14 mouse cellular contexts compared by ENCODE assay signal in genomic region chr14:80138991-80139791, GRCm38 (mm10).
DNase-seq lines count a peak whose midpoint lies in the region; ATAC-seq and TF ChIP-seq lines count a peak whose summit lies in the region.
"Had no signal": no experiment of that assay in that cellular context is flagged by ENCODE, and none has a peak within 500 bp of the region (broad histone marks: within the 10 kb centered on the region; RNA-seq: fewer than 3 reads in every experiment).

No protein-coding gene starts in this region.

- no peak overlapping the region for H3K9ac ChIP-seq in kidney, embryonic 14.5 days (ENCODE audit: low read depth, low read length)
- H3K9ac ChIP-seq in forebrain, postnatal 0 days, result no peak overlapping the region
- H3K9ac ChIP-seq in midbrain, embryonic 13.5 days (replicated peaks), result peak overlapping the region; percentile 44; the same call in 1 of the 2 replicates
- H3K9ac ChIP-seq: limb, embryonic 12.5 days had no signal

- 21% methylated on average over 6 of the region's 6 CpGs for WGBS in kidney, embryonic 14.5 days
- WGBS in forebrain, postnatal 0 days, result 6% methylated on average over 6 of the region's 6 CpGs
- 5% methylated on average over 6 of the region's 6 CpGs for WGBS in midbrain, embryonic 13.5 days
- 41% methylated on average over 6 of the region's 6 CpGs for WGBS in heart, embryonic 10.5 days

- H3K27me3 ChIP-seq in kidney, embryonic 14.5 days (ENCODE audit: control insufficient read depth, insufficient read depth, low read length), result no peaks in the 10 kb centered on the region
- no peaks in the 10 kb centered on the region; the same call in 1 of the 2 replicates for H3K27me3 ChIP-seq in forebrain, postnatal 0 days (ENCODE audit: insufficient read depth, low read length)
- no peaks in the 10 kb centered on the region for H3K27me3 ChIP-seq in midbrain, embryonic 13.5 days
- no peaks in the 10 kb centered on the region for H3K27me3 ChIP-seq in heart, embryonic 10.5 days (ENCODE audit: insufficient read depth, poor library complexity, severe bottlenecking)
- H3K27me3 ChIP-seq: limb, embryonic 12.5 days had no signal

- no peaks in the 10 kb centered on the region for H3K9me3 ChIP-seq in kidney, embryonic 14.5 days (ENCODE audit: control insufficient read depth, low read length)
- H3K9me3 ChIP-seq in forebrain, postnatal 0 days (ENCODE audit: low read length), result no peaks in the 10 kb centered on the region
- H3K9me3 ChIP-seq in midbrain, embryonic 13.5 days, result no peaks in the 10 kb centered on the region
- no peaks in the 10 kb centered on the region for H3K9me3 ChIP-seq in heart, embryonic 10.5 days
- H3K9me3 ChIP-seq: limb, embryonic 12.5 days had no signal

- DNase-seq in kidney, postnatal 36 days, result peak; percentile 4 to 18
- DNase-seq in forebrain, postnatal 0 days, result peak; percentile 29
- peak; percentile 3 for DNase-seq in yolk sac, embryonic 10.5 days (ENCODE audit: low spot score)
- no peak for DNase-seq in heart, embryonic 10.5 days (ENCODE audit: low spot score)
- DNase-seq in layer of hippocampus, adult 2 months (ENCODE audit: low spot score in 2 of 2), result no peak
- DNase-seq: adrenal gland, postnatal 10 days; cerebellum, adult 8-10 months; gastrocnemius, postnatal 10 days; lung, adult 18-20 months had no signal

- ATAC-seq in kidney, embryonic 14.5 days (ENCODE audit: low FRiP score, low TSS enrichment), result no peak
- ATAC-seq in forebrain, postnatal 0 days, result peak; percentile 58; the same call in 1 of the 2 replicates
- ATAC-seq in midbrain, embryonic 13.5 days, result peak; percentile 91
- no peak for ATAC-seq in inflammation-experienced regulatory T-cells, adult 6 months

- no peaks in the 10 kb centered on the region for H3K4me1 ChIP-seq in kidney, embryonic 14.5 days (ENCODE audit: control insufficient read depth, insufficient read depth, low read length)
- peaks cover 8% of the 10 kb centered on the region; the same call in 1 of the 2 replicates for H3K4me1 ChIP-seq in forebrain, postnatal 0 days (ENCODE audit: insufficient read depth)
- peaks cover 27% of the 10 kb centered on the region for H3K4me1 ChIP-seq in midbrain, embryonic 13.5 days (replicated peaks)
- H3K4me1 ChIP-seq in heart, embryonic 10.5 days, result no peaks in the 10 kb centered on the region

- TF ChIP-seq CTCF in forebrain, postnatal 0 days (IDR thresholded peaks at IDR 0.05; ENCODE audit: low read depth), result no peak
- no peak for TF ChIP-seq CTCF in layer of hippocampus, adult 2 months (conservative IDR thresholded peaks at IDR 0.05)

- H3K4me3 ChIP-seq in kidney, embryonic 14.5 days (ENCODE audit: low read length), result no peak overlapping the region
- no peak overlapping the region for H3K4me3 ChIP-seq in forebrain, postnatal 0 days (ENCODE audit: low read depth, low read length)
- no peak overlapping the region for H3K4me3 ChIP-seq in midbrain, embryonic 13.5 days (replicated peaks)
- no peak overlapping the region for H3K4me3 ChIP-seq in heart, embryonic 10.5 days
- no peak overlapping the region for H3K4me3 ChIP-seq in layer of hippocampus, adult 2 months
- H3K4me3 ChIP-seq: erythroblast, embryonic 14.5 days; limb, embryonic 12.5 days had no signal

- H3K27ac ChIP-seq in kidney, embryonic 14.5 days (ENCODE audit: low read depth, low read length), result no peak overlapping the region
- H3K27ac ChIP-seq in forebrain, postnatal 0 days (ENCODE audit: low read depth, low read length), result peak overlapping the region; percentile 40; the same call in 1 of the 2 replicates
- H3K27ac ChIP-seq in midbrain, embryonic 13.5 days, result peak overlapping the region; percentile 88
- H3K27ac ChIP-seq in heart, embryonic 10.5 days, result no peak overlapping the region
- no peak overlapping the region for H3K27ac ChIP-seq in layer of hippocampus, adult 2 months
- H3K27ac ChIP-seq: limb, embryonic 12.5 days had no signal

- no peak overlapping the region for H3K4me2 ChIP-seq in kidney, embryonic 14.5 days (replicated peaks; ENCODE audit: low read depth, low read length)
- H3K4me2 ChIP-seq in forebrain, postnatal 0 days (ENCODE audit: low read depth), result no peak overlapping the region
- 0 out of 2 replicates have a peak overlapping the region, but pooled peaks have one; percentile 17 for H3K4me2 ChIP-seq in midbrain, embryonic 13.5 days (replicated peaks)
- H3K4me2 ChIP-seq: limb, embryonic 12.5 days had no signal

- H3K36me3 ChIP-seq in kidney, embryonic 14.5 days (ENCODE audit: control insufficient read depth, insufficient read depth, low read length), result no peaks in the 10 kb centered on the region
- no peaks in the 10 kb centered on the region for H3K36me3 ChIP-seq in forebrain, postnatal 0 days (ENCODE audit: insufficient read depth)
- H3K36me3 ChIP-seq in midbrain, embryonic 13.5 days, result no peaks in the 10 kb centered on the region
- no peaks in the 10 kb centered on the region for H3K36me3 ChIP-seq in heart, embryonic 10.5 days
- H3K36me3 ChIP-seq: limb, embryonic 12.5 days had no signal

Comparison
In these comparisons a context has a peak if more than half of its experiments do, and no peak if none do; other contexts are left out.
1. DNase-seq: peak in kidney, postnatal 36 days (2 of 2), forebrain, postnatal 0 days (single experiment) and yolk sac, embryonic 10.5 days (single experiment); none in heart, embryonic 10.5 days (single experiment) and layer of hippocampus, adult 2 months (0 of 2).
2. ATAC-seq: peak in forebrain, postnatal 0 days (single experiment) and midbrain, embryonic 13.5 days (single experiment); none in kidney, embryonic 14.5 days (single experiment) and inflammation-experienced regulatory T-cells, adult 6 months (single experiment).
3. H3K27ac ChIP-seq: peak in forebrain, postnatal 0 days (single experiment) and midbrain, embryonic 13.5 days (single experiment); none in kidney, embryonic 14.5 days (single experiment), heart, embryonic 10.5 days (single experiment) and layer of hippocampus, adult 2 months (single experiment).